Mouse (Mus musculus): Measurements from ENCODE around the gene AC124502.3. TPM values are rescaled to one million over a fixed set of nuclear protein-coding genes. Genes with fewer than 3 reads are reported as not detected.

AC124502.3 gene
- polyA plus RNA-seq, 1 experiment from 2014 or later, result 1.1 TPM

DNA sequence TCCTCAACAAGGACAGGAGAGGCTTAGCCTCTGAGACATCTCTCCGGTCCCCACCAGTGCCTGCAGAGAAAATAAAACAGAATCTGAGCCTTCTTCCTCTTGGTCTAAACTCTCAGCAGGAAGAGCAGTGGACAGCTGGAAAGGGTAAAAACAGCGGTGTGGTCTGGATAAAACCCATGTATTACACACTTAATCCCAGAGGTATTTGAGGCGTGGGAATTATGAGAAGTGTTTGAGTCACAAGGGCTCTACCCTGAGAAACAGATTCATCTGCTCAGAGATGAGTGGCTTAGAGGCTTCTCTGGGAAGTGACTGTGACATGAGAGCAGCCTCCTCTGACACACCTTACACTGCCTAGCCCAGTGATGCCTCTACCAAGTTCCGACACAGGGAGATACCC lies 21.1 kb upstream of the AC124502.3 start:
- H3K4me2 ChIP-seq (ENCODE audit: low read length), result no peak overlapping the region
- no peak overlapping the region for H3K27ac ChIP-seq (ENCODE audit: low read depth)
- H3K9ac ChIP-seq (ENCODE audit: low read length), result no peak overlapping the region
- WGBS, result 81% methylated on average over 4 of the region's 4 CpGs
- ATAC-seq (replicated peaks; ENCODE audit: low FRiP score, low TSS enrichment, low read depth) (no peak), DNase-seq (ENCODE audit: low spot score) (no peak)
- H3K27me3 ChIP-seq (replicated peaks; ENCODE audit: control insufficient read depth, insufficient read depth, low read length), result no peaks in the 10 kb centered on the region
- H3K4me1 ChIP-seq (replicated peaks; ENCODE audit: control insufficient read depth, insufficient read depth, low read length), result peaks cover 7% of the 10 kb centered on the region; the same call in 1 of the 2 replicates
- H3K36me3 ChIP-seq (ENCODE audit: control insufficient read depth, insufficient read depth, low read length), result no peaks in the 10 kb centered on the region
- H3K4me3 ChIP-seq (ENCODE audit: low read depth, low read length), result no peak overlapping the region
- H3K9me3 ChIP-seq (ENCODE audit: control insufficient read depth, low read length), result no peaks in the 10 kb centered on the region

DNA sequence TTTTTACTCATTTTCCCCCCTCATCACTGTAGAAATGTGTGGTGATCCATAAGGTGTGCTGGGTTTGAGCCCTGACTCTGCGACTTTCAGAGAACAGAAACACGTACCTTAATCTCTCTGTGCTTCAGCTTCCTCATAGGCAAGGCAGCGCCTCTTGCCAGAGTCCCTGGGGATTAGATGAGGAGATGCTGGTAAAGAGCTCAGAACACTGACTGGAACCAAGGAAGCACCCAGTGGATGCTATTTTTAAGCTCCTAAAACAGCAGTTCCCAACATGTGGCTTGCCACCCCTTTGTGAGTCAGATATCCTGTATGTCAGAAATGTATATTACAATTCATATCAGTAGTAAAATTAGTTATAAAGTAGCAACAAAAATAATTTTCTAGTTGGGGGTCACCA lies 20.5 kb upstream of the AC124502.3 start:
- peaks cover 7% of the 10 kb centered on the region; the same call in 1 of the 2 replicates for H3K4me1 ChIP-seq (replicated peaks; ENCODE audit: control insufficient read depth, insufficient read depth, low read length)
- H3K4me2 ChIP-seq (ENCODE audit: low read length), result no peak overlapping the region
- H3K27me3 ChIP-seq (replicated peaks; ENCODE audit: control insufficient read depth, insufficient read depth, low read length), result no peaks in the 10 kb centered on the region
- H3K27ac ChIP-seq (ENCODE audit: low read depth), result no peak overlapping the region
- H3K9ac ChIP-seq (ENCODE audit: low read length), result no peak overlapping the region
- no peak for ATAC-seq (replicated peaks; ENCODE audit: low FRiP score, low TSS enrichment, low read depth)
- no peak overlapping the region for H3K4me3 ChIP-seq (ENCODE audit: low read depth, low read length)
- DNase-seq (ENCODE audit: low spot score), result no peak
- no peaks in the 10 kb centered on the region for H3K36me3 ChIP-seq (ENCODE audit: control insufficient read depth, insufficient read depth, low read length)
- 79% methylated on average over 3 of the region's 3 CpGs for WGBS
- no peaks in the 10 kb centered on the region for H3K9me3 ChIP-seq (ENCODE audit: control insufficient read depth, low read length)

DNA sequence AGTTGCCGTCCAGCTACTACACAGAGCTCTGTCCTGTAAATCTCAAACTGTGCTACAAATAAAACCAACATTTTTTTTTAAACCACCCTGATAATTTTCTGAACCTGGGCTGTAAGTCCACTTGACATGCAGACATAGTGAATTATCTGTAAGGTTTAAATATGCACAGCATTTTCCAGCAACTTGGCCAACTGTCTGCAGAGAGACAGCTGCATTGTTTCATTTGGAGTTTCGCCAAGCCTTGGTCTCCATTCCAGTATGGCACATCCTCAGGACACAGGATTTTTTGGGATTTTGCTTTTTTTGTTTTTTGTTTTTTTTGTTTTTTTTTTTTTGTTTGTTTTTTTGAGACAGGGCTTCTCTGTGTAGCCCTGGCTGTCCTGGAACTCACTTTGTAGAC lies 17.3 kb upstream of the AC124502.3 start:
- Histone ChIP-seq H3K36me3 (ENCODE audit: control insufficient read depth, insufficient read depth, low read length) (no peaks in the 10 kb centered on the region), H3K27me3 (replicated peaks; ENCODE audit: control insufficient read depth, insufficient read depth, low read length) (no peaks in the 10 kb centered on the region), H3K9me3 (ENCODE audit: control insufficient read depth, low read length) (no peaks in the 10 kb centered on the region), H3K27ac (ENCODE audit: low read depth) (no peak overlapping the region), H3K9ac (ENCODE audit: low read length) (no peak overlapping the region), H3K4me2 (ENCODE audit: low read length) (no peak overlapping the region), H3K4me3 (ENCODE audit: low read depth, low read length) (no peak overlapping the region), H3K4me1 (replicated peaks; ENCODE audit: control insufficient read depth, insufficient read depth, low read length) (peaks cover under 1% of the 10 kb centered on the region; the same call in 1 of the 2 replicates)
- DNase-seq (ENCODE audit: low spot score) (no peak), ATAC-seq (replicated peaks; ENCODE audit: low FRiP score, low TSS enrichment, low read depth) (no peak)
- WGBS, result 84% methylated on average over 2 of the region's 2 CpGs

DNA sequence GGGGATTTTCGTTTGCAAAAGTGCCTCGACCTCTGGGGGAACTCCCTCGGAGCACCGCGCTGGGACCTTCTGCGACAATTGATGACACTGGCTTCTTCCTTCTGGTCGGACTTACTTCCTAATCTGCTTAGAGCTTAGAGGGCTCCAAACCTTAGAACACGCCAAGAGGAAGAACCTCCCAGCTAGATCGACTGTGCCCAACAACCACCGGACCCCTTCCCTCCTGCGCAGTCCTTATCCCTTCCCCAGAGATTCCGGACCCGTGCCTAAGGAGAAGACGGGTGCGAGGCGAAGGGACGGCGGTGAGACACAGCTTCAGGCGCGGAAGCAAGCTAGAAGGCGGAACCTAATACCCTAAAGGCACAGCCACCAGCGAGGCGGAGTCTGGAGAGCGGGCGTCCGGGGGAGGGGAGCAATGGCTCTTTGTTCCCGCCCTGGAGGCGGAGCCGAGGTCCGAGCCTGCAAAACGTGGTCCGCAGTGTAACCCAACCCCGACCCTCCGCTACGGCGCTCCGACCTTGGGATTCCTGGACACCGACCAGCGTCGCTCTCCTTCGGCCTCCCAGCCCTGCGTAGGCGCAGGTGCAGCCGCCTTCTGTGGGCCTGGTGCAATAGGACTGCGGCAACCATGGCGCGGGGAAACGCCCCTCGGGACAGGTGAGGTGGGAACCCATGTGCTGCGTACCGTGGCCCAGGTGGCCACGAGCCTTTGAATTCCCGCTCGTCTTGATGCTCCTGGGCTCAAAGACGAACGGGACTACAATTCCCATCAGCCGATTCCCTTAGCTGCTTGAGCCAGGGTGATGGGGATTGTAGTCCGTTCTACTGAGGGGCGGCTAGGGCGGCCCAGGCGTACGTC lies 14.8 kb upstream of the AC124502.3 start, which contains the start of gene Slc29a2:
Slc29a2 (plus strand) TSS at position 240 of the 859 bp plus-strand sequence.
- Histone ChIP-seq H3K27ac (ENCODE audit: low read depth) (peak within 1 kb of the TSS; percentile 80), H3K9me3 (ENCODE audit: control insufficient read depth, low read length) (no peaks in the 10 kb centered on the region), H3K9ac (ENCODE audit: low read length) (peak within 1 kb of the TSS; percentile 57), H3K4me3 (ENCODE audit: low read depth, low read length) (peak within 1 kb of the TSS; percentile 55), H3K27me3 (replicated peaks; ENCODE audit: control insufficient read depth, insufficient read depth, low read length) (no peaks in the 10 kb centered on the region), H3K4me2 (ENCODE audit: low read length) (peak within 1 kb of the TSS; percentile 68), H3K36me3 (ENCODE audit: control insufficient read depth, insufficient read depth, low read length) (peaks cover 13% of the 10 kb centered on the region), H3K4me1 (replicated peaks; ENCODE audit: control insufficient read depth, insufficient read depth, low read length) (no peaks in the 10 kb centered on the region)
- ATAC-seq (replicated peaks; ENCODE audit: low FRiP score, low TSS enrichment, low read depth), result peak; percentile 96
- DNase-seq (ENCODE audit: low spot score), result peak; percentile 95
- WGBS, result under 1% methylated on average over 62 of the region's 62 CpGs

DNA sequence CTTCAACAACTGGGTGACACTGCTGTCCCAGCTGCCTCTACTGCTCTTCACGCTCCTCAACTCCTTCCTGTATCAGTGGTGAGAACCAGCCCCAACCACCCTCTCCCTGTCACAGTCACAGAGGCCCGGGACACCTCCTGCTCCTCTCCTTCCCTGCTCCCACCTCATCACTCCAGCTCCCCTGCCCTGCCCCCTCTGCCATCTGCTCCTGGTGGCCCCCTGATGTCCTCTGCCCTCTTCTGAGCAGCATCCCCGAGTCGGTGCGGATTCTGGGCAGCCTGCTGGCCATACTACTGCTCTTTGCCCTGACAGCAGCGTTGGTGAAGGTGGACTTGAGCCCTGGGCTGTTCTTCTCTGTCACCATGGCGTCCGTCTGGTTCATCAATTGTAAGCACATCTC lies 12.6 kb upstream of the AC124502.3 start:
- no peak overlapping the region for H3K4me2 ChIP-seq (ENCODE audit: low read length)
- no peak overlapping the region for H3K4me3 ChIP-seq (ENCODE audit: low read depth, low read length)
- WGBS, result 94% methylated on average over 8 of the region's 8 CpGs
- H3K9ac ChIP-seq (ENCODE audit: low read length), result no peak overlapping the region
- H3K27me3 ChIP-seq (replicated peaks; ENCODE audit: control insufficient read depth, insufficient read depth, low read length), result no peaks in the 10 kb centered on the region
- no peak overlapping the region for H3K27ac ChIP-seq (ENCODE audit: low read depth)
- H3K4me1 ChIP-seq (replicated peaks; ENCODE audit: control insufficient read depth, insufficient read depth, low read length), result no peaks in the 10 kb centered on the region
- DNase-seq (ENCODE audit: low spot score) (no peak), ATAC-seq (replicated peaks; ENCODE audit: low FRiP score, low TSS enrichment, low read depth) (no peak)
- H3K9me3 ChIP-seq (ENCODE audit: control insufficient read depth, low read length), result no peaks in the 10 kb centered on the region
- H3K36me3 ChIP-seq (ENCODE audit: control insufficient read depth, insufficient read depth, low read length), result peaks cover 33% of the 10 kb centered on the region

DNA sequence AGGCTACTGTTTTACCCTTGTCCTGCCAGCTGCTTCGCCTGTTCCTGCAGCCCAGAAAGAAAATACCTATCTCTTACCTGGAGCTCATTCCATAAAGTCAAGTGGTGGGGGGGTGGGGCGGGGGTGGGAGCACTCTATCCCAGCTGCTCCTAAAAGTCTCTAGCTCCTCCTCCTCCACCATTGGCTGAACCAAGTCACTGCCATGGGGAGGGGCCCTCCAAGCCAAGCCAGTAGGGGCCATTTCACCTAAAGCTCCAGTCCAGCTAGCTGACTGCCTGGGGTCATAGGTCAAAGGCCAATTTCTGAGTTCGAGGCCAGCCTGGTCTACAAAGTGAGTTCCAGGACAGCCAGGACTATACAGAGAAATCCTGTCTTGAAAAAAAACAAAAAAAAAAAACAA lies 6.0 kb upstream of the AC124502.3 start:
- Histone ChIP-seq H3K4me3 (ENCODE audit: low read depth, low read length) (no peak overlapping the region), H3K9ac (ENCODE audit: low read length) (no peak overlapping the region), H3K27ac (ENCODE audit: low read depth) (no peak overlapping the region), H3K4me2 (ENCODE audit: low read length) (no peak overlapping the region), H3K36me3 (ENCODE audit: control insufficient read depth, insufficient read depth, low read length) (peaks cover 32% of the 10 kb centered on the region), H3K27me3 (replicated peaks; ENCODE audit: control insufficient read depth, insufficient read depth, low read length) (no peaks in the 10 kb centered on the region), H3K4me1 (replicated peaks; ENCODE audit: control insufficient read depth, insufficient read depth, low read length) (no peaks in the 10 kb centered on the region), H3K9me3 (ENCODE audit: control insufficient read depth, low read length) (no peaks in the 10 kb centered on the region)
- DNase-seq (ENCODE audit: low spot score) (no peak), ATAC-seq (replicated peaks; ENCODE audit: low FRiP score, low TSS enrichment, low read depth) (no peak)
- 83% methylated on average over 3 of the region's 3 CpGs for WGBS

DNA sequence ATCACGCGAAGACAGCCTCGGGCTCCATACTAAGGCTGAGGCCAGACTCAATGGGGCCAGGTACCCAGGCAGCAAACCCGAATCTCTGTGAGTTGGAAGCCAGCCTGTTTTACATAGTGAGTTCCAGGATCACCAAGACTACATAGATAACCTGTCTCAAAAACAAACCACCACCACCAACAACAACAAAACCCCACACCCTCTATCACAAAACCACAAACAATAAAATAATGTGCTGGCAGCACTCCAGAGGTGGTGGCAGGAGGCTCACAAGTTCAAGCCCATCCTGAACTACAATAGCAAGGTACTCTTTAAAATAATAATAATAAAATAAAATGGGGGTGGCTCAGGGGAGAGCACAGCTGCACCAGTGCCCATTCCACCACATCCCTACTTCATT lies 2.1 kb upstream of the AC124502.3 start:
- ATAC-seq (replicated peaks; ENCODE audit: low FRiP score, low TSS enrichment, low read depth) (no peak), DNase-seq (ENCODE audit: low spot score) (no peak)
- Histone ChIP-seq H3K27me3 (replicated peaks; ENCODE audit: control insufficient read depth, insufficient read depth, low read length) (no peaks in the 10 kb centered on the region), H3K4me1 (replicated peaks; ENCODE audit: control insufficient read depth, insufficient read depth, low read length) (peaks cover 16% of the 10 kb centered on the region), H3K9ac (ENCODE audit: low read length) (no peak overlapping the region), H3K4me2 (ENCODE audit: low read length) (no peak overlapping the region), H3K9me3 (ENCODE audit: control insufficient read depth, low read length) (no peaks in the 10 kb centered on the region), H3K4me3 (ENCODE audit: low read depth, low read length) (no peak overlapping the region), H3K27ac (ENCODE audit: low read depth) (no peak overlapping the region), H3K36me3 (ENCODE audit: control insufficient read depth, insufficient read depth, low read length) (no peaks in the 10 kb centered on the region)
- 79% methylated on average over 4 of the region's 4 CpGs for WGBS

DNA sequence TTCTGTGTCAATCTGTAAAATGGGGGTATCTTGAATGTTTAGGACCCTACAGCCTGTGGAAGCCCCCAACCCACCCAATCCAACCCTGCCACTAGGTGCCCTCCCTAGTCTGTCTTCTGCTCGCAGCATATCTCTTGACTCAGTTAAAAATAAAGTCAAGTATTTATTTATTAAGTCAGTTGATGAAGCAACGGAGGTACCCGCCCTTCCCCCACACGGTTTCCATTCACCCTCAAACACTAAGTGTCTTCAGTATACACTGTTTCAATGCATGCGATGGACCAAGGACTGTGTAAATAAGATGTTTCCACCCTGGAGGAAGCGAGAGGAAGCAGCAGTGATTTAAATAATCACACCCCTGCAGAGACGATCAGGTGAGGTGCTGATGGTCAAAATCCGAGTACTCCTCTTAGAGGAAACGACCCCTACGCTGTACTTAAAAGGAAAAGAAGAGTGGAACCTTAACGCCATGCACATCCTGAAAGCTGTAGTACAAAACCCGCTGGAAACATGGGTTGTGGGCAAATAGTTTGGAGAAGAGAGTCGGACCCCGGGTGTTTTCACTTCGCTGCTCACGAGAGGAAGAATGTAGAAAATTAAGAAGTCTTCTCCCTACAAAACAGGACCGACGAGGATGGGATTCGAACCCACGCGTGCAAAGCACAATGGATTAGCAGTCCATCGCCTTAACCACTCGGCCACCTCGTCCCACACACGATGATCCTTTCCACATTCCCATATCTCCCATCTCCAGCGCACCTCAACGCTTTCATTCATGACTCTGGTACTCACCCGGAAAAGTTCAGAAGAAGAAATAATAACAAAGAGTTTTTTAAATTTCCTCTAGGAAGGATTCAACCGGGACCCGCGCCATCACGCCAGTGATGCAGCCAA lies 766 bp upstream of the AC124502.3 start:
- peak; percentile 83 for ATAC-seq (replicated peaks; ENCODE audit: low FRiP score, low TSS enrichment, low read depth)

More for the DNA sequence above, 766 bp upstream of the AC124502.3 start:
- H3K9me3 ChIP-seq (ENCODE audit: control insufficient read depth, low read length), result no peaks in the 10 kb centered on the region
- peak overlapping the region; percentile 69 for H3K9ac ChIP-seq (ENCODE audit: low read length)
- 3% methylated on average over 32 of the region's 32 CpGs for WGBS
- H3K27ac ChIP-seq (ENCODE audit: low read depth), result peak overlapping the region; percentile 90
- peak; percentile 99 for DNase-seq (ENCODE audit: low spot score)
- peaks cover 16% of the 10 kb centered on the region for H3K4me1 ChIP-seq (replicated peaks; ENCODE audit: control insufficient read depth, insufficient read depth, low read length)
- H3K36me3 ChIP-seq (ENCODE audit: control insufficient read depth, insufficient read depth, low read length), result no peaks in the 10 kb centered on the region
- peak overlapping the region; percentile 95 for H3K4me3 ChIP-seq (ENCODE audit: low read depth, low read length)
- peak overlapping the region; percentile 95 for H3K4me2 ChIP-seq (ENCODE audit: low read length)
- no peaks in the 10 kb centered on the region for H3K27me3 ChIP-seq (replicated peaks; ENCODE audit: control insufficient read depth, insufficient read depth, low read length)

All from intestine, embryonic 14.5 days (tissue).